Mouse (Mus musculus): Measurements from ENCODE around the gene Gpbar1.
"Not testable (repeated sequence)": the region's sequence is repeated elsewhere in the genome, so short reads cannot be mapped to it uniquely, and the experiment has no call there.

Gpbar1 gene

GRCm38 (mm10) chr1:74296477-74296876, 18.1 kb downstream of the Gpbar1 start:
- no peak for DNase-seq

- no peak for DNase-seq
Observed at GRCm38 (mm10) chr1:74297269-74297668, 18.9 kb downstream of the Gpbar1 start.

GRCm38 (mm10) chr1:74298157-74298750, 19.9 kb downstream of the Gpbar1 start:
- DNase-seq: no peak

GRCm38 (mm10) chr1:74298996-74299395, 20.6 kb downstream of the Gpbar1 start:
- DNase-seq: no peak

GRCm38 (mm10) chr1:74300347-74301110, 22.2 kb downstream of the Gpbar1 start:
- no peak for DNase-seq

- DNase-seq: no peak
Observed at GRCm38 (mm10) chr1:74302229-74302628, 23.9 kb downstream of the Gpbar1 start.

- no peak for DNase-seq
Observed at GRCm38 (mm10) chr1:74302835-74303234, 24.5 kb downstream of the Gpbar1 start.

- DNase-seq: peak; percentile 39 to 62
Observed at GRCm38 (mm10) chr1:74303509-74304338, 25.4 kb downstream of the Gpbar1 start.

- no peak for DNase-seq
Observed at GRCm38 (mm10) chr1:74304339-74304790, 26.0 kb downstream of the Gpbar1 start.

GRCm38 (mm10) chr1:74304946-74305345, 26.6 kb downstream of the Gpbar1 start:
- no peak for DNase-seq

GRCm38 (mm10) chr1:74305522-74305921, 27.2 kb downstream of the Gpbar1 start, which contains the start of gene Tmbim1:
TSS of gene Tmbim1 (minus strand) at chr1:74305622.
- DNase-seq: no peak

GRCm38 (mm10) chr1:74307146-74307545, 28.8 kb downstream of the Gpbar1 start:
- DNase-seq: no peak

- no peak for DNase-seq
Observed at GRCm38 (mm10) chr1:74308001-74308964, 29.9 kb downstream of the Gpbar1 start.

- no peak for DNase-seq
Observed at GRCm38 (mm10) chr1:74309767-74310166, 31.4 kb downstream of the Gpbar1 start.

- peak in 1 of 2 experiments; percentile 39 for DNase-seq
Observed at GRCm38 (mm10) chr1:74313049-74313692, 34.8 kb downstream of the Gpbar1 start.

GRCm38 (mm10) chr1:74314796-74315195, 36.4 kb downstream of the Gpbar1 start:
- no peak for DNase-seq

- no peak for DNase-seq
Observed at GRCm38 (mm10) chr1:74316114-74316827, 37.9 kb downstream of the Gpbar1 start.

GRCm38 (mm10) chr1:74318711-74319110, 40.4 kb downstream of the Gpbar1 start:
- no peak for DNase-seq

GRCm38 (mm10) chr1:74321396-74321795, 43.0 kb downstream of the Gpbar1 start:
- no peak for DNase-seq

- DNase-seq: not testable (repeated sequence)
Observed at GRCm38 (mm10) chr1:74326916-74327315, 48.6 kb downstream of the Gpbar1 start.
